Mouse (Mus musculus): ENCODE results near the gene Bnc2. TPM values are rescaled to one million over a fixed set of nuclear protein-coding genes. Genes with fewer than 3 reads are reported as not detected.

Bnc2 gene
- polyA plus RNA-seq, 1 experiment from 2014 or later: 28.8 TPM

DNA sequence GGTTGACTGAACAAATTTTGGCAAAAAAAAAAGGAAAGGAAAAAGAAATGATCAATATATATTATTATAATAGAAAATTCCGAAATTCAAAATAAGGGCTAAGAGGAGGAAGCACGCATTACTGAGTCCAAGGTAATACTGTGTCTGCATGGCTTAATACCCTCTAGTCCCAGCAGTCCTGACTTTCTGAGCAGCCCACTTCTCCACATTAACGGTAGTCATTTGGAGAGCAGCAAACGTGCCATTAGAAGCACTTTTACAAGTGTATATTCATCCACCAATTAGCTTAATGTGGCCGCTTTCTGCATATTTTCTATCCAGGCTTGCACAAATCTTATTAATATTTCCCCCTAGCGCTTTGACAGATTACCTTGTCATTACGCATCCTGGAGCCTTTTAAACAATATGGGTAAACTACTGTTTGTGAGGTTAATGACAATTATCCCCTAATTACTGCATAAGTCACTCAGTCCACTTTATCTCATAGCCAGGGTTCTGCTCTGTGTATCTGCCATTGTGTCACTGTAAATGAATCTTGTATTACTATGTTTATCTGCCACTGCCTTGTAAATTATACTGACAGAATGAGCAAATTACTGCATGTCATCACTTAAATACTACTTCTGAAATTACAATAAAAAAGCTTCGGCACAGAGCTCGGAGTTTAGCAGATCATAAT is 368.0 kb downstream of the Bnc2 start:
- H3K4me1 ChIP-seq: peaks cover 31% of the 10 kb centered on the region
- 72% methylated on average over 9 of the region's 9 CpGs for WGBS
- H3K9me3 ChIP-seq: no peaks in the 10 kb centered on the region
- no peak overlapping the region for H3K27ac ChIP-seq
- H3K4me2 ChIP-seq: no peak overlapping the region
- no peak overlapping the region for H3K4me3 ChIP-seq
- no peaks in the 10 kb centered on the region for H3K36me3 ChIP-seq
- ATAC-seq (ENCODE audit: insufficient number of reproducible peaks, insufficient read depth, low FRiP score, low TSS enrichment, low read depth): no peak
- no peak overlapping the region for H3K9ac ChIP-seq
- H3K27me3 ChIP-seq: no peaks in the 10 kb centered on the region; the same call in 1 of the 2 replicates

DNA sequence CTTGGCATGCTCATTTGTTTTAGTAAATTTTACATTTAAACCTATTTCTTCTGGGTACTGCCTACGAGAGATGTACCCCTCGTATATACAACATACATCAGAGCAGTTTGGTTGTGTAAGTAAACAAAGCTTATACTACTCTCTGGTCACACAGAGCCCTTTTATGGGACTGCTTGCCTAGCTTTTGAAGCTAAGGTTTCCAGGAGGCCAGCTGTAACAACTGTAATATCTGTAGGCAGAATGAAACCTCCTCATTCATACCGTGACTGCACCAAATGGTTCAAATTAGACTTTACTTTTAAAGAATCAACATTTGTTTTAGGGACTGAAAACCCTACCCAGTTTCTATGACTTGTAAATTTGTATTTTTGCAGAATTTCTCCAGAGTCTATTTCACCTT is 372.1 kb downstream of the Bnc2 start:
- no peak overlapping the region for H3K4me2 ChIP-seq
- no peak overlapping the region for H3K27ac ChIP-seq
- no peaks in the 10 kb centered on the region for H3K27me3 ChIP-seq
- 33% methylated on average over 3 of the region's 3 CpGs for WGBS
- no peak for ATAC-seq (ENCODE audit: insufficient number of reproducible peaks, insufficient read depth, low FRiP score, low TSS enrichment, low read depth)
- peaks cover 4% of the 10 kb centered on the region; the same call in 1 of the 2 replicates for H3K4me1 ChIP-seq
- no peak overlapping the region for H3K4me3 ChIP-seq
- peaks cover 3% of the 10 kb centered on the region for H3K9me3 ChIP-seq
- H3K9ac ChIP-seq: no peak overlapping the region
- no peaks in the 10 kb centered on the region for H3K36me3 ChIP-seq

DNA sequence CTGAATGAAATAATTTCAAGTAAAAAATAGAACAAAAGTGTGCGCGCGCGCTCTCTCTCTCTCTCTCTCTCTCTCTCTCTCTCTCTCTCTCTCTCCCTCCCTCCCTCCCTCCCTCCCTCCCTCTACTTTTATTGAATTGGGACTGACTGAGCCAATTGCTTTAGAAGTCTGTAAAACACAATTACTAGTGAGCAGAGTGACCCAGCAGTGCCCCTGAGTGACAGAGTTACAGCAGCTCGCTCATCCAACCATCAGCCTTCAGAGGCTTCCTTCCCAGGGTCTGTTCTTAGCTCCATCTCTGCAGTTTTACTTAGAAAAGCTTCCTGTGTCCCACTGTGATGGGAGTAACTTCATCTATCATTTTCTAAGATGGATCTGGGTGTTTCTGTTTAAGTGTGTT is 389.9 kb downstream of the Bnc2 start:
- ATAC-seq (ENCODE audit: insufficient number of reproducible peaks, insufficient read depth, low FRiP score, low TSS enrichment, low read depth): no peak
- Histone ChIP-seq H3K4me3 (no peak overlapping the region), H3K27me3 (no peaks in the 10 kb centered on the region), H3K27ac (no peak overlapping the region), H3K9ac (no peak overlapping the region), H3K9me3 (no peaks in the 10 kb centered on the region), H3K4me2 (no peak overlapping the region), H3K4me1 (peaks cover 10% of the 10 kb centered on the region), H3K36me3 (no peaks in the 10 kb centered on the region)
- 77% methylated on average over 5 of the region's 5 CpGs for WGBS

DNA sequence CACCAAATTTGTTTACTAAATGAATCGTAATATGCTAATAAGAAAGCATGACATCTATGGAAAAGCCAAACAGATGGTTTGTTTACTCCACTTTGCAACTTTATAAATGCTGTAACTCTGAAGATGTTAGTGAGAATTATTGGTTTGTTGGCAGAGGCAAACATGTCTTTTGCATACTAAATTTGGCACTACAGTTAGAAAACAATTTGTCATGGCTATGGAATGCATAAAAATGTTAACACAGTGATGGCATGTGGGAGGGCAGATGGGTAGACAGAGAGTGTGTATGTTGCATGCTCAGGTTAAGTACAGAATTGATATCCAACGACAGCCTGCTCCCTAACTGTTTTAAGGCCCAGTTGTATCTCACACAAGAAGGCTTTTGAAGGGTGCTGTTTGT is 392.4 kb downstream of the Bnc2 start:
- Histone ChIP-seq H3K9ac (no peak overlapping the region), H3K4me1 (peaks cover 10% of the 10 kb centered on the region)
- 49% methylated on average over 2 of the region's 2 CpGs for WGBS

DNA sequence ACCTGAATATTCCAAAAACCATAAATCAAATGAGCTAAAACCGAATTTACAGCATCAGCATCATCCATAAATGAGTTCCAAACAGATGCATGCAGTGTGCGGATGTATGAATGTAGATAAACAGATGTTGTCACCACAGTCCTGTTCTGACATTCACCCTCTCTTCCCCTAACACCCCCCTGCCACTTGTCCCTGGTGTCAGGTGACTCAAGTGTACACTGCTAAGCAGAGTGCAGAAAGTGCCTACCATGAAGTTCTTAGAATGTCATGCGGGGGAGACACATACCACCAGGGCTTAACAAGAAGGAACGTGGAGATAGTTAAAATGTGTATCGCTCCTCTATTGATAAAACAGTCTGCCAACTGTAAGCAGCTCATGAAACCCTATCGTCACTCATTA is 396.9 kb downstream of the Bnc2 start:
- ATAC-seq (ENCODE audit: insufficient number of reproducible peaks, insufficient read depth, low FRiP score, low TSS enrichment, low read depth): no peak
- 64% methylated on average over 6 of the region's 6 CpGs for WGBS
- H3K9ac ChIP-seq: no peak overlapping the region

More for the DNA sequence above, 392.4 kb downstream of the Bnc2 start:
- no peaks in the 10 kb centered on the region for H3K9me3 ChIP-seq
- H3K4me2 ChIP-seq: no peak overlapping the region
- no peaks in the 10 kb centered on the region for H3K27me3 ChIP-seq
- no peak overlapping the region for H3K27ac ChIP-seq
- ATAC-seq (ENCODE audit: insufficient number of reproducible peaks, insufficient read depth, low FRiP score, low TSS enrichment, low read depth): no peak
- H3K4me3 ChIP-seq: no peak overlapping the region
- H3K36me3 ChIP-seq: no peaks in the 10 kb centered on the region

DNA sequence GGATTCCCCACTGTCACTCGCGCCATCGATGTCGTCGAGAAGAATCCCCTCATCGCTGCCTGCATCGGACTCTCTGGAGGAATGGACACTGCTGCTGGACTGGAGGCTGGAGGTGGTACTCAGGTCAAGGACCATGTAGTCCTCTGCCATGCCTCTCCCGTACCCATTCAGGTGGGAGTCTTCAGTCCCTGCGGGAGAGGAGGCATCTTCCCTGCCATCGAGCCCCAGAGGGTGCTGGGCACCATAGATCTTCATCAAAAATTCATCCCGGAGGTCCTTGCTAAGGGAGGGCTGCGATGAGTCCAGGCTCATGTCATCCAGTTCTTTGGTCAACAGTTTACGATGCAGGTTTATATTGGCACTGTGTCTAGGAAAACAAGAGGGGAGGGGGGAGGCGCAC is 399.0 kb downstream of the Bnc2 start:
- ATAC-seq (ENCODE audit: insufficient number of reproducible peaks, insufficient read depth, low FRiP score, low TSS enrichment, low read depth): no peak
- no peak overlapping the region for H3K27ac ChIP-seq

More for the DNA sequence above, 396.9 kb downstream of the Bnc2 start:
- no peak overlapping the region for H3K4me2 ChIP-seq
- no peak overlapping the region for H3K27ac ChIP-seq
- H3K9me3 ChIP-seq: no peaks in the 10 kb centered on the region
- peaks cover 14% of the 10 kb centered on the region for H3K4me1 ChIP-seq
- H3K4me3 ChIP-seq: no peak overlapping the region
- H3K27me3 ChIP-seq: no peaks in the 10 kb centered on the region
- H3K36me3 ChIP-seq: peaks cover 7% of the 10 kb centered on the region

DNA sequence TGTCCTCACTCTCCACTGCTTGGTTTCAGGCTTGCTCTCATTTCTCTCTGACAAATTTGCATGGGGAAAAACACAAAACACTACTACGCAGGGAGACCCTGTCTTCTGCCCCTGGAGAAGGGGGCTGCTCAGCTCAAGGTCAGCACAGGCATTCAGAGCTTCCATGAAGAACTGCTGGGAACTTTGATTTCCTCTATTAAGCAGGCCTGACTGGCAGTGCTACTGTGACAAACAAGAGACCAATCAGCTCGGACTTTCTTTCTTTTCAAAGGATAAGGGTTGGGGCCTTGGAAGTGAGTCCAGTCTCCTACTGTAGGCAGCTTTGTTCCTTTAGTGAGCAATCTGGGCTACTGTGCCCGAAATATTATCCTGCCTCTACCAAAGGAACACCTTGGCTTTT is 400.9 kb downstream of the Bnc2 start:
- Histone ChIP-seq H3K4me1 (0 out of 2 replicates have a peak, but pooled peaks cover 4% of the 10 kb centered on the region), H3K9me3 (no peaks in the 10 kb centered on the region), H3K4me2 (no peak overlapping the region), H3K4me3 (no peak overlapping the region), H3K27me3 (no peaks in the 10 kb centered on the region), H3K9ac (no peak overlapping the region), H3K27ac (no peak overlapping the region), H3K36me3 (peaks cover 7% of the 10 kb centered on the region)
- ATAC-seq (ENCODE audit: insufficient number of reproducible peaks, insufficient read depth, low FRiP score, low TSS enrichment, low read depth): no peak
- 54% methylated on average over 3 of the region's 3 CpGs for WGBS

More for the DNA sequence above, 399.0 kb downstream of the Bnc2 start:
- no peaks in the 10 kb centered on the region for H3K27me3 ChIP-seq
- H3K36me3 ChIP-seq: peaks cover 7% of the 10 kb centered on the region
- no peak overlapping the region for H3K9ac ChIP-seq
- no peak overlapping the region for H3K4me3 ChIP-seq
- 89% methylated on average over 14 of the region's 14 CpGs for WGBS
- H3K4me2 ChIP-seq: no peak overlapping the region
- H3K4me1 ChIP-seq: 0 out of 2 replicates have a peak, but pooled peaks cover 4% of the 10 kb centered on the region
- no peaks in the 10 kb centered on the region for H3K9me3 ChIP-seq

DNA sequence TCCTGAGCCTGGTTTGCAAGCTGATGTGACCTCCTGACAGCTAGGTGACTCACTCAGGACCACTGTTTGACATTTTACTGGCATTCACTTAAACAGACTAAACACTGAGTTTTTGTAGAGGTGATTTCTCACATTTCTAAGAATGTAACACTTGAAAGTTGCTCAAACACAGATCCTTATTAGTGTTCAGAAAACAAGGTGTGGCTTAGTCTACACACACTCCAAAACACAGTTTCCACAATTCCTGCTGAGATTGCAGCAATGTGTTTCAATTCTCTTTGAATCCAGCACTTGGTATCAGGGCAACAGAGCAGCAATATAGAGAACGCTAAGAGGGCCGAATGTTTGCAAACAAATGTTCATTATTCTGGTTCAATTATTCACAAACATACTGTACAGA is 402.2 kb downstream of the Bnc2 start:
- H3K27me3 ChIP-seq: no peaks in the 10 kb centered on the region
- peaks cover 7% of the 10 kb centered on the region for H3K36me3 ChIP-seq
- H3K4me3 ChIP-seq: no peak overlapping the region
- ATAC-seq (ENCODE audit: insufficient number of reproducible peaks, insufficient read depth, low FRiP score, low TSS enrichment, low read depth): no peak
- 0 out of 2 replicates have a peak, but pooled peaks cover 4% of the 10 kb centered on the region for H3K4me1 ChIP-seq
- H3K4me2 ChIP-seq: no peak overlapping the region
- H3K27ac ChIP-seq: no peak overlapping the region
- 67% methylated on average over 2 of the region's 2 CpGs for WGBS
- H3K9me3 ChIP-seq: no peaks in the 10 kb centered on the region
- no peak overlapping the region for H3K9ac ChIP-seq

DNA sequence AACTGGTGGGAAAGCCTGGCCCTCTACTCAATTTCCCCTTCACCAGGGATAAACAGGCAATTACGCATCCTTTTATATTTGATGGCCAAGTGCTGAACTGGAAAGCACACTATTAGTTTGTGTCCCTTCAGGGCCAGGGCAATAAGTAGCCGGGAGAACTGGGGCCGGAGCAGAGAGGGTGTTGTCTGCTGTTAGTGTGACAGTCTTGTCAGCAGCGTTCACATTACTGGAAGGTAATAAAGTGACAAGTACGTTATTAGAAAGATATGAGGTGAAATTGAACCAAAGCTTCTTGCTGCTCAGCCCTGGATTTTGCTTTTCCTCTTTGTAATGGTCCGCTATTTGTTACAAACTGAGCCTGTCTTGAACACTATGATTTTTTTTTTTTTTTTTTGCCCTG is 405.2 kb downstream of the Bnc2 start:
- 68% methylated on average over 6 of the region's 6 CpGs for WGBS
- H3K9ac ChIP-seq: no peak overlapping the region
- no peaks in the 10 kb centered on the region for H3K27me3 ChIP-seq
- 0 out of 2 replicates have a peak, but pooled peaks cover 4% of the 10 kb centered on the region for H3K4me1 ChIP-seq
- no peaks in the 10 kb centered on the region for H3K9me3 ChIP-seq
- H3K4me3 ChIP-seq: no peak overlapping the region
- no peak for ATAC-seq (ENCODE audit: insufficient number of reproducible peaks, insufficient read depth, low FRiP score, low TSS enrichment, low read depth)
- no peaks in the 10 kb centered on the region for H3K36me3 ChIP-seq
- H3K27ac ChIP-seq: no peak overlapping the region
- H3K4me2 ChIP-seq: no peak overlapping the region

DNA sequence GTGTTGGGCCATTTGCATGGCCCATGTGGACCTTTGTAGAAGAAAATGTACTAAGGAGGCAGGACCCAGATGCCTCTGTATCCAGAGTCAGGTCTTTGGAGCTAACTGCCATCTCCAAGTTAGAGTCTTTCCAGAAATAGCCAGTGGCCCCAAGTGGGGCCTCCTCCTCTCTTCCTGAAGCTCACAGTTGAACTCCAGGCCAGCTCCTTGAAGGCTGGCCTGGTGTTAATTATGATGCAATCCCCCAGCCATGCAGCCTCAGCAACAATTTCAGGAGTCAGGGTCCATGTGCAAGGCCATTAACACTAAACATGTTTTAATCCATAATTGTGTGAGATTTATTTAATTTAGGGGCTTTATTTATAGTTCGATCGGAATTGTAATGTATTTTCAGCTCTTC is 427.7 kb downstream of the Bnc2 start:
- Histone ChIP-seq H3K27me3 (no peaks in the 10 kb centered on the region), H3K4me2 (no peak overlapping the region), H3K9ac (no peak overlapping the region), H3K9me3 (no peaks in the 10 kb centered on the region), H3K27ac (no peak overlapping the region), H3K4me3 (no peak overlapping the region), H3K4me1 (peaks cover 7% of the 10 kb centered on the region), H3K36me3 (no peaks in the 10 kb centered on the region)
- ATAC-seq (ENCODE audit: insufficient number of reproducible peaks, insufficient read depth, low FRiP score, low TSS enrichment, low read depth): no peak
- 71% methylated on average over 2 of the region's 2 CpGs for WGBS

DNA sequence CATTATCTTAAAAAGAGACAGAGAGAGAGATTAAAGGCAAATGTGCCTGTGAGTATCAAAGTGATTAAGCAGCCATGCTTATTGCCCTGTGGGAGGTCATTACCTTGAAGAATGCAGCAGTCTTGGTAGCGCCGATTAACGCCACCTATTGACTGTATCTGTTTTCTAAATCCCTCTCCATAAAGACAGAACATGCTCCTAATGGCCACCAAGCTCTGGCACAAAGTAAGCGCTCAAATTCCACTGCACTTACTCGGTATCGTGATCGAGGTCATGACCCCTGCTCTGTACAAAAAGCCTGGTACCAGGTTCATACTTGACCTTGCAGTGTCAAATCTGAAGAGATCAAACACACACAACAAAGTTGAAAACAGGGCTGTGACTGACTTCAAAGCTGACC is 442.7 kb downstream of the Bnc2 start:
- H3K9ac ChIP-seq: no peak overlapping the region
- H3K36me3 ChIP-seq: no peaks in the 10 kb centered on the region
- no peak overlapping the region for H3K27ac ChIP-seq
- 60% methylated on average over 7 of the region's 7 CpGs for WGBS
- H3K4me2 ChIP-seq: no peak overlapping the region
- H3K9me3 ChIP-seq: no peaks in the 10 kb centered on the region
- H3K4me3 ChIP-seq: no peak overlapping the region
- no peak for ATAC-seq (ENCODE audit: insufficient number of reproducible peaks, insufficient read depth, low FRiP score, low TSS enrichment, low read depth)
- no peaks in the 10 kb centered on the region for H3K4me1 ChIP-seq
- H3K27me3 ChIP-seq: no peaks in the 10 kb centered on the region

DNA sequence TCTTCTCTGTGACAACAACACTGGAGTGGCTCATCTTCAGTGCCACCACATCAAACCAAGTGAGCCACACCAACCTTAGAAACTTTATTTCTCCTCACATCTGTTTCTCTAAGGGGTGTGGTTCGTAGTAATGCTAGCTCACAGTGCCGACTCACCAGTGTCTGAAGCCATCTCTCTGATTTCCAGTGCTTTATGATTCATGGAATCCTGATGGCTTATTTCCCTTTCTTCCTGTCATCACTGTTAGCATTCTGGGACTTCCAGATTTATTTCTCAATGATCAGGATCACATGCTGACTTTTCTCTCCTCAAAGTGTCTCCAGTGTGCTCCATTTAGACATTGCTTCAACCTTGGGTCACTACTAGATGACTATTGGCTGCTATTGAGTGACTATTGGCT is 443.8 kb downstream of the Bnc2 start:
- Histone ChIP-seq H3K36me3 (no peaks in the 10 kb centered on the region), H3K27ac (no peak overlapping the region), H3K27me3 (no peaks in the 10 kb centered on the region), H3K9me3 (no peaks in the 10 kb centered on the region), H3K9ac (no peak overlapping the region), H3K4me3 (no peak overlapping the region), H3K4me2 (no peak overlapping the region), H3K4me1 (no peaks in the 10 kb centered on the region)
- WGBS: 86% methylated on average over 2 of the region's 2 CpGs
- ATAC-seq (ENCODE audit: insufficient number of reproducible peaks, insufficient read depth, low FRiP score, low TSS enrichment, low read depth): no peak
